Mouse (Mus musculus): ENCODE results near the gene Abcc12. TPM values are rescaled to one million over a fixed set of nuclear protein-coding genes. Genes with fewer than 3 reads are reported as not detected.
A peak's percentile ranks its signal among the peaks of the same experiment; 100 is the strongest.

Gene Abcc12
- total RNA-seq, 2 experiments from 2014 or later, result 0.35 to 0.65 TPM

DNA sequence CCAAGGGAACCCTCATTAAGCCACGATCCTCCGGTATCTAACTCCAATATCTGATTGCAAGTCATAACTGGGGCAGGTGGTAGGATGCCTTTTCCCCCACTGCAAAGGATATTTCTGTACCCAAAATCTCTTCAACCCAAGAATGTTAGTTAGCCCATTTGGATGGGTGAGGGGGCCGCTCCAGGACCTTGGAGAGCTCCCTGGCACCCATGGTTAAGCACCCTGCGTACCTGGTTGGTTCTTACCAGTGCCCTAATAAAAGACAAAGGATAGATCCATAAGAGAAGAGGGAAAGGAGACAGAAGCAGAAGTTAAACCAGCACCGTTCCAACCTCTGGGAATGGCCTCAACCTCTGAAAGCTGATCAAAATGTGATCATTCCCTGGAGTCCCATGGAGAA, 67.6 kb downstream of the Abcc12 start:
- no peak for DNase-seq

GRCm38 (mm10) chr8:86512131-86512792, 68.2 kb downstream of the Abcc12 start:
- no peak for DNase-seq

DNA sequence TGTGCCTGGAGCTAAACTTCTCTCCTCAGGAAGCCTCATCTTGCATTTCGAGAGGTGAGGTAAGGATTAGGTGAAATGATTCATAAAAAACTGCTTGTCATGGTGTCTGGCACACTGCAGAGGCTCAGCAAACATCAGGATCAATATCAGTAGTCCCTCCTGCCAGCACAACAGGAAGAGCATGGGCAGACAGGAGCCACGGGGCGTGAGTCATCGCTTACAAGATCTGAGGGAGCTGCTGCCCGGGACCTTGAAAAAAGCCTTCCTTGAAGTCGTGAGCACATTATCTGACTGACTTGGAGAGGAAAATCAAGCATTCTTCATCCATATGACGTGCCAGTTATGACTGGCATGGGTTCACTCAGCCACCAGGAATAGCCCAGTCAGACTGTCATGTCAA, 79.1 kb downstream of the Abcc12 start:
- DNase-seq, result no peak

DNA sequence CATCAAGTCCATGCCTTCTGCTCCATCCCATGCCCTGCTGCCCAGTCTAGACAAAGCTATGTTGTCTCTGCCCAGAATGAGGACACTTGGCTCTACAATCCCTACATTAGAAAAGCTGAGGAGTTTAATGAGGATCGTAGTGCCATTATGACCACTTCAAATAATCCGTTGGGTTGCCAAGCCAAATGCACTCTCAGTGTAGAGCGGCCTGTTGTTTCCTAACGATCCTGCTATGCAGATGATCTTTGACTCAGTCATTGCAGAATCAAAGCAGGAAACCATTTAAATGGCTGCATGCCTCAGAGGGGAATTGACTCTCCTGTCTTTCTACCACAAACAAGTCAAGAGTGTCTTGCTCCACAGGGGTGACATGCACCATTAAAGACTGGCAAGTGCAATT, 85.4 kb downstream of the Abcc12 start:
- no peak for DNase-seq

- no peak for DNase-seq
Measured at GRCm38 (mm10) chr8:86493841-86494240, 86.6 kb downstream of the Abcc12 start.

DNA sequence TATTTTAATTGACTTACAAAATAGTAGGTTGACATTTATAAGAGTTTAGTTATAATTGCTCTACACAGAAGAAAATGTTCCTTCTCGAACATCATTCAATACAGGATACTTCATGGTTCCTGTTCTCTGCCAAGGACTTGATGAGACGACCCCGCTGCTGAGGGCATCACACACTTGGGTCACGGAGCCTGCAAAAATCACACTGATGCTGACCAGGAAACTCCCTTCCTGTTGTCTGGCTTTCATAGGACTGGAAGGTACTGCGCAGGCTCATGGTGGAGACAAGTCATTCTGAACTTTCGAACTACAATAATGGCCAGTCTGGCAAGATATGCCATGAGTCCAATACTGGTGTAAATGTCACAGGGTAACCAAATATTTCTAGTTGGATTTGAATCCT, 95.1 kb downstream of the Abcc12 start:
- DNase-seq, result no peak

DNA sequence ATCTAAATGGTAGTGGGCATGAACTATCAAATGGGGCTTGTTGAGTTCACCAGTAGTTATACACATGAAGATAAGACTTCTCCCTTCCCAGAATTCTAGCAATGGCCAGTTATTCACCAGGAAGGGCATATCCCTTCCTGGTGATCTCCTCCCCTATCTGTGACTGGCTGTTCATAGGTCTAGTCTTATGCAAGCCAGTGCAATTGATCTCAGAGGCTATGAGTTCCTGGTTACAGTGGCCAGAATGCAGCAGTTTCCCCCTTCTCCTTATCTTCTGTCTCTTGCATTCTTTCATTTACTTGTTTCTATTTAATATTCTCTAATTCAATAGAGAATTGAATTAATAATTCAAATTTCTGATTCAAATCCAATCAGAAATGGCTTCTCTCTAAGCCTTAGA, 96.2 kb downstream of the Abcc12 start:
- no peak for DNase-seq

DNA sequence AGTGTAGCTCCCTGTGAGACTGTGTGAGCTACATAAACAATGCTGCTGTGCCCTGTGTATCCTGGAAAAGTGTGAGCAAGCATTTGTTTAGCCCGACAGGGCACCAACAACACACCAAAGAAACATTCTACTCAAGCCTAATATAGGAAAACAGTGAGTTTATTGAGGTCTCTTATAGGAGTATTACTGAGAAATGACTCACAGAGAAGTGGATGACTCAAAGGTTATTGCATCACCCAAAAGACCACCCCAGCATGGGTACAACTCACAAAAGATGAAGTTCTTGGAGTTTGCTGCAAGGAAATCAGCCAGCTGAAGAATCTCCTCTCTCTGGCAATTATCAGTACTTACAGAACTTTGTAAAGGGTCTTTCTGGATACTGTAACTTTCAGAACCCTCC, 98.4 kb downstream of the Abcc12 start:
- no peak for DNase-seq

DNA sequence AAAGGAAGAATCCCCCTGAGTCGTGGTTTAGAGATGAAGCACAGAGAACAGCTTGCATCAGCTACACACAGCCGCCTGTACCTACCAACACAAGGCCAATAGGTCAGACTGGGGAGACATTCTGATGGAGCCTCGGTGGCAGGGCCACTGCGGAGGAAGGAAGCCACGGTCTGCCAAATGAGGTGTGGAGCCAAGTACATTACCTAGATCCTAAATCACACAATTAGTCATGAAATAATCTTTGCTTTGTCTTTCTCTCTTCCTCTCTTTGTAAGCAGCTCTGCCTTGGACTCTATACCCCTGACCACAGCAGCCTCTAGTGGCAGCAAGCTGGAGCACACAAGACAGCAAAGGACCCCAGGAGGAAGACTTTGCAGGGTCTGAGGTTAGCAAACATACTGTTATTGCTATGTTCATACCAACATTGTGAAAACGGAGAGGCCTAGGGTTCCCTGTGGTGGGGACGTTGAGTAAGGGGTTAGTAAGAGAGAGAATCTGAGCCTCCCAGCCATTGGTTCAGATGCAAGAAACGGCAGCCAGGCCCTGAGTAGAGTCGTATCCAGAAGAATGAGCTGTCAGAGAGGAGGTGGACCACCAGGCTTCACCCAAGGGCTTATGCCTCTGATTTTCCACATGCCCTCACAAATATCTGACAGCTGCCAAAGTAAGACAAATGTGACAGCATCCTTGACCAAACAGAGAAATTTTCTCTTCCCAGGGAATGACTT, 104.6 kb downstream of the Abcc12 start:
- DNase-seq, result peak; percentile 9

DNA sequence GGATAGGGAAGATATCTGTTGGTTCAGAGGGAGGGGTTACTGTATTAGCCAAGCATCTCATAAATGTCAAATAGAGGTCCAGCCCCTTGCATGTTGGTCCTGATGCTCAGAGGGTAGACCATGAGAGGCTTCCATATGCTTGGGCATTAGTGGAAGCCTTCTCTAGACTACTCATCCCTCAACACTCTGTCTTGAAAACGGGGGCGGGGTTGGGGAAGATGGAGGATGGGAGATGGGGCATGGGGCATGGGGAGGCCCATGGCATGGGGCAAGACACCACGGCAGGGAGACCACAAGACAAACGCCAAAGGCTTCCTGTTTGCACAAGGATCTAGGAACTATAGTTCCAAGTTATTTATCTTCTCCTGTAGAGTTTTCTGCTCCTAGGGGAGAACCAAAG, 106.0 kb downstream of the Abcc12 start:
- DNase-seq, result no peak

DNA sequence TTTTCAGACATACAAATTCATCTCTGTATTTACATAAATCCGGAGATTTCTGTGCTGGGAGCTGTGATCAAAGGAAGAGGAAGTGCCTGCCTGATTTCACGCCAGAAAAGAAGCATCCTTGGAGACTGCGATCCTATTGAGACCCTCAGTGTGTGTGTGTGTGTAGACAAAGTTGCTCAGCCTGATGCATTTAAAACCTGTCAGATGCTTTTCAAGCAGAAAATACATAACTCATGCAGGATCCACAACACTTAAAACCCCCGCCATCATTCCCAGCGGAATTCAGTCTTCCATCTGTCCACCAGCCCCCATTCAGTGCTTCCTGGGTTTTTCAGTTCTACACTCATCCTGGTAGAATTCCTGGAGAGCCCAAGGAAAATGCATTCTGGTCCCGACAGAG, 107.4 kb downstream of the Abcc12 start:
- no peak for DNase-seq

DNA sequence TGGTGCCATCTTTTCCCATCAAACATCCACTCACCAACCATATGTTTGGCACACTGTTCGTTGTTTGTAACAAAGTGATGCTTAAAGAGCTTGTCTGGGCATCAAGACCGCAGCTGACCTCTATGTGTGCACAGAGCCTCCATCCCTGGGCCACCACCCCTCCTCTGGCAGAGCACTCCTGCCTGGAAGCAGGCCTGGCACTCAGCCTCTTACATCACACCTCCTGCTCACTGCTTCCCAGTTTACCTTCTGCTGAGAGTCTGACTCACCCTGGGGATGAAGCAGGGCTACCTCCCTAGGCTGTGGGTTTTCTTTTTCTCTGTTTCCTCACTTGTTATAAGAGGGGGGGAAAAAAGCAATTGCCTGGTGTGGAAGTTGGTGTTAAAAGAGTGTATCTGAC, 109.8 kb downstream of the Abcc12 start:
- DNase-seq, result no peak

DNA sequence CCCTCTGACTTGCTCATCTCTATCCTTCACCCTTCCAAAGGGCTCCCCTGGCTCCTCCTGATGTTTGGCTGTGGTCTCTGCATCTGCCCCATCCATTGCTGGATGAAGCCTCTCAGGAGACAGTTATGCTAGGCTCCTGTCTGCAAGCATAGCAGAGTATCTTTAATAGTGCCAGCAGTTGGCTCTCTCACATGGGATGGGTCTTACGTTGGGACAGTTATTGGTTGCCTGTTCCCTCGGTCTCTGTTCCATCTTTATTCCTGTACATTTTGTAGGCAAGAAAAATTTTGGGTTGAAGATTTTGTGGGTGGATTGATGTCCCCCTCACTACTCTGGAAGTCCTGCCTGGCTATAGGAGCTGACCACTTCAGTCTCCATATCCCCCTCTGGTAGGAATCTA, 117.3 kb downstream of the Abcc12 start:
- DNase-seq, result no peak

GRCm38 (mm10) chr8:86460372-86460771, 120.1 kb downstream of the Abcc12 start:
- no peak for DNase-seq

- DNase-seq, result no peak
Measured at GRCm38 (mm10) chr8:86453697-86454480, 126.6 kb downstream of the Abcc12 start.

GRCm38 (mm10) chr8:86449870-86450515, 130.5 kb downstream of the Abcc12 start:
- no peak for DNase-seq

DNA sequence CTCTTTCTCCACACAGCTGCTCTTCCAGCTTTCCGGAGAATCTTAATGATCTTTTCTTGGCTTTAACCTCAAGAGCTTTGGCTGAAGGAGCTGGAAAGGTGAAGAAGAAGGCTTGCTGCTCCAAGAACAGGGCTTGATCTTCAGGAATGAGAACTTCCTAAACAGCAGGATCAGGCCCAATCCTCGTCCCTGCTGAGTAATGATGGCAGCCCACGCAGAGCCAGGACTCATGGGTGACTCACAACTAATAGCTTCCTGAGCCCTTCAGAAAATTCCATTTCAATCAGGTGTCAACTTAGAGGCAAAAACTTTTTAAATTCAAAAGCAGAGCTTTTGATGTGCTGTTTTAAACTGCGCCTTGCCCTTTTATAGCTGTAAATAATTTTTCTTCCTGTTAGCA, 135.0 kb downstream of the Abcc12 start:
- no peak for DNase-seq

- no peak for DNase-seq
Measured at GRCm38 (mm10) chr8:86443744-86444143, 136.7 kb downstream of the Abcc12 start.

GRCm38 (mm10) chr8:86438983-86439299, 141.5 kb downstream of the Abcc12 start:
- DNase-seq, result no peak

DNA sequence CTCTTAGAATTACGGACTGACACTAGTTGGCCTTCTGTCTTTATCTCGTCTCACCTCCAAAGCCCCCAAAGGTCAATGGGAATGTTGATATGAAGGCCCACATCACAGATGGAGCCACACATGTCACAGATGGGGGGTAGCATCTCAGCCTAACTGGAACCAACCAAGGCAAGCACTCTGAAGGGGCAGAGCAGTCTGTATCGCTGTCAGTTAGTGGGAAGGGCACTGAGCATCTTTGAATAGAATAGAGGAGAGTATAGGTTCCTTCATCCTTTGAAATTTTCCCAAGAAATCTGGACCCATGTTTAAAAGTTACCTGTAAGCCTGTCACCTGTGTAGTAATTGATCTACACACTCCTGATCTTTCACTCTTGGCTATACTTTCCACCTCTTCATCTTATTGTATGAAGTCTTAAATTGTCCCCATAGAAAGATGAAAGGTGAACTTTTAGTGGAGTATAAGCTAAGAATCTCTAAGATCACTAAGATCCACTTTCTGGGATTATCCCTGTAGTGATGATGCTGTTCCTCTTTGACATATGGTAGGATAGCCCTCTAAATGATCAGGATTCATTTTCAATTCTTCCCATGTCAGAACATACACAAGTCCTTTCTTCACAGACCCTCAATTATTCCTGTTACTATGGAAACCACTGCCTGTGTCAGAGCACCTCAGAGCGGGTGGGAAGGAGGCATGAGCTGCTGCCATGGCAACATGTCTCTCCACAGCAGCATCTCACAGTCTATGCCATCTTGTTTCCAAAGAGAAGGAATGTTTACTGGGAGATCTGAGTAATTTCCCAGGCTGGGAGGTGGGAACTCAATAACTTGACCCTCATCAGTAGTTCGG, 142.1 kb downstream of the Abcc12 start:
- no peak for DNase-seq

DNA sequence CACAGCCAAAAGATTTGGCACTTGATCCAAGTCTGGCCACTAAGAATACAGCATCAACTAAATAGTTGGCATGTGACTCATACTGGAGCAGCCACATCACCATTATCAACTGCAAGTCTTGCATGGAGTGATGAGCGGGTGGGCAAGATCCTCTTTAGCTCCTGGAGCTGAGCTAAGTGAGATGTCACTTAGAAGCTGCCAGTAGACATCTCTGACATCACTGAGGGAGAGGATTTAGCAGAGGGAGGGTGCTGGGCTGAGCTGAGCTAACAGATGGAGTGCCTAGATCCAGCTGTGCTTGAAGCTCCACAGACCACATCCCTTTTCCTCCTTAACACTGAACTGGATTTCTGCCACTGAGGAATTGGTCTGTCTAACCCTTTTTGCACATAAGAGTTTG, 143.1 kb downstream of the Abcc12 start:
- DNase-seq, result no peak

All from gastrocnemius, postnatal 10 days (tissue).